Mouse (Mus musculus): ENCODE data around the gene Spata17.

Gene Spata17

DNA sequence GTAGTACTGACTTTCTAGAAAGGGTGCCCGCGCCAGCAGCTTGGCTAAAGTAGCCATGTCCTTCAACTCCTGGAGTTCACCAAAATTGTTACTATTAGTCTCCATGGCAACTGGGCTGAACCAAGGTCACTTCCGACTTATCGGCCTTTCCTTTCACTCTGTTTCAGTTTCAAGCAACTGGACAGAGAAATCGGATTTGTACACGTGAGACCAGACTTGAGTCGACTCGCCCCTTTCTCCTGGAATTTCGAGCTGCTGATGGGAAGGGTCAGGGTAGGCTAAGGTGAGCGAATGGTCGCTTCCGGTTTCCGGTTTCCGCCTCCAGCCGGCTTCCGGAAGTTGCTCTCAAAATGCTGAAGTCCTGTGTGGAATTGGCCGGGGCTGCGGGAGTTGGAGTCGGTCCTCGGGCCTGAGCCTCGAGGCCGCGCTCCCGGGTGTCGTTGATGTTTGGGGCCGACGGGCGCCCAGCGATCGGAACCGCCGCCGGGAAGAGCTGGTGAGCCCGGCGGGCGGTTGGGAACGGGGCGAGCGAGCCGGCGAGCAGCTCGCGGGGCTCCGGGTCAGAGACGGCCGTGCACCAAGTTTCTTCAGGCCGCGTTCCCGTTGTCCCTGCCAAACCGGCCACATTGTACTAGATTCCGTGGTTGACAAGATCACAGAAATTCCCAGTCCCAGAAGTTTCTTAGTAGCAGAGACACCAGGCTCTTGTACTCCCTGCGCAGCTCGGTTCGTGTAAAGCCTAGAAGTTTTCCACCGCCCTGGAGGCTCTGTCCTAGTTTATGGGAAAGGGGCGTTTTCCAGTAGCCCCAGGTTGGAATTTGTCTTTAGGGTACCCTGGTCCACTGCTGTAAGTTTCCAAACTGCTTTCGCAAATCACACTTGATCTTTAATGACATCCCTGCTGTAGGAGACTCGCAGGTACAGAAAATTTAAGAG lies at the start of gene Spata17, which contains the start of gene Gpatch2:
Gene Spata17 (minus strand): TSS at position 285 of the 936 bp plus-strand sequence.
Gene Gpatch2 (plus strand): TSS at position 328 of the 936 bp plus-strand sequence.
- peak; percentile 63 to 84 for DNase-seq (ENCODE audit: low spot score in 2 of 2)

DNA sequence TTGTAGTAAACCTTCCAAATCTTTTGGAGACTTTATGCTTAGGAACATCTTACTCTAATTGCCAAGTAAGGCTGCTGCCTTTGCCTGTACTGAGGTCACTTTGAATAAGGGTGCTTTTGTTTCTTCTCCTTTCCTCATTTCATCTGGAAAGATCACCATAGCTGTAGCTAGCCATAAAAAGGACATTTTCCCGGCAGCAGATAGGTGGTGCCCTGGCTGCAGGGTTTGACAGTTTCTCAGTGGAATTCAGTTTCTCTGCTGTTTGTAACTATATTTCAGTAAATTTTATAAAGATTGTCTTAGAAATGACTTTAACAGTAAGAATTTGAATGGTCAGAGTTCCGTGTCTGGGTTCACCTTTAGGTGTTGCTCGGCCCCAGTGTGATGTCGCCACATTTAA lies 43.5 kb upstream of the Spata17 start:
- no peak for DNase-seq (ENCODE audit: low spot score in 2 of 2)

DNA sequence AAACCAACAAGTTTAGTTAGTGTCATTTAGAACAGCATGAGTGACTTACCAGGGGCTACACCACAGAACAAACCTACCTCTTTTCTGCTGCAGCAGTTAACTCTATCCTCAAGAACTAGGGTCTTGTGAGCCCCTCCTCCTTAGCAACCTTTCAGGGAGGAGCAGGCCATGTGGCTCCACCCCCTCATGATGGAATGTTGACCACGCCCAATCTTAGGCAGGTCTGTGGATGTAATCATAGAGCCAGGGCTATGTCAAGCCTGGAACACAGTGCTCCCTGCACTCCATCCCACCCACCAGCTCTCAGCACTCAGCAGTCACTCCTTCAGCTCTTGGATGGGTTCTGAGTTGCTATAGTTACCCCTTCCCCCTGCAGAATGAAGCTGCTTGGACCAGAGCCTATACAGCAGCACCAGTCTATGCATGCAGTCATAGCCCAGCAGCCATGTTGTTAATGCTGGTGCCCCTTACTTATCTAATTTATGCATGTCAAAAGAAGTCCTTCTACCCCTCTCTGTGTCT lies 35.5 kb upstream of the Spata17 start:
- DNase-seq (ENCODE audit: low spot score in 2 of 2): no peak

DNA sequence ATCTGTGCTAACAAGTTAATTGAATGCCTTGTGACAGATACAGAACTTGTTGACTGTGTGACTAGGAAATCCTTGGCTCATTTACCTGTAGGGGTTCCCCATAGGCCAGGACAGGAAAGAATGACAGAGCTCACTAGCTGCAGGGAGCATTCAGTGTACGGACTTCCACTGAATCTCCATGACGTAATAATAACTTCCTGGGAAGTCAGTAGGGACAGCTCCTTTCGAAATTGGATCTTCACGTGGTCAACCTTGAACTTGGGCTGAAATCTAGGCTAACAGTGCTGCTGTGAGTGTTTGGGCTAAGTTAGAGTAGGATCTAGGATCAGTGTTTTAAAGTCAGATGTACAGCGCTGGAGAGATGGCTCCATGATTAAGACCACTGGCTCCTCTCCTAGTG lies 29.5 kb upstream of the Spata17 start:
- no peak for DNase-seq (ENCODE audit: low spot score in 2 of 2)

DNA sequence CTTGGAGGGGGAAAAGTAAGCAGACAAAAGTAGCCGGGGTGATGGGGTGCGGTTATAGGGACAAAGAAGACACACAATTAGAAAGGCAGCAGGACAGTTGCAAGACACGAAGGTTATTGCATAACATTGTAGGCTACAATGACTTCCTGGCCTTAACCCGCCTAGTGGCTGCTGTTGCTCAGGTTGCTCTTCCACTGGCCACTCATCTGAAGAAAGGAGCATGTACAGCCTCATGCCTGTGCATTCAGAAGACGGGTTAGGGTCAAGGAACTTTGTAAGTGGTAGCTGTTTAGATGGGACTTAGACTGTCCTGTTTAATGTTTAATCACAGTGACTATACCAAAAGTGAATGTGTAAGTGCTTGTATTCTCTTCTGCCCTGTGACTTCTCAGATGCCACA lies 26.1 kb upstream of the Spata17 start:
- DNase-seq (ENCODE audit: low spot score in 2 of 2): no peak

DNA sequence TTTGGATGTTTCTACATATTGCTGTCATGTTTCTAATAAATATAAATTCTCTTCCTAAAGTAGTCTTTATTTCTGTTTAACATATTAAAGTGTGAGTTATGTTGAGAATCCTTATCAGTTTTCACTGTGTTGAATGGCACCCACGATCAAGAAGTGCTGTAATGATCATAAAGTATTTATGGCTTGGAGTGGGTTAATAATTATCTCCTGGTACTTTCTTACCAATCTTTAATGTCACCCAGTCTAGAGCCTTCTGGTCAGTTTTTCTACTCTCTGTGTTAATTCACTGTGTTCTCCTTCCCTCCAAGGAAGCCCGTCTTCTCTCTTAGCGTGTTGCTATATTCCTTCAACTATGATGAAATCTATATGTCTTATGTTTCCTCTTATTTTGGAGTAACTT lies 25.0 kb upstream of the Spata17 start:
- DNase-seq (ENCODE audit: low spot score in 2 of 2): no peak

DNA sequence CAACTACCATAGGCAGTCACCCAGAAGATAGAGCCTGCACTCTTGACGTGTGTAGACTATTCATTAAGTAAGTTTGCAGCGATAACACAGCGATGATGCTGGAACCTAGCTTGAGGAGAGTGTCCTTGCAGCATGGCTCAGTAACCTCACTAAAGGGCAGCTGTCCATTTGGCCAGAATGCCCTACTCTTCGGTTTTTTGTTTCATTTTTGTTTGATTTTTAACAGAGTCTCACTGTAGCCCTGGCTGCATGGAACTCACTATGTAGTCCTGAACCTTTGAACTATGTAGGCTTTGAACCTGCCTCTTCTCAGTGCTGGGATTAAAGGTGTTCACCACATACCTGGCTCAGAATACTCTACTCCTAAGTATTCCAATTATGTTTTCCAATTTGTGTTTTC lies 22.8 kb upstream of the Spata17 start:
- no peak for DNase-seq (ENCODE audit: low spot score in 2 of 2)

DNA sequence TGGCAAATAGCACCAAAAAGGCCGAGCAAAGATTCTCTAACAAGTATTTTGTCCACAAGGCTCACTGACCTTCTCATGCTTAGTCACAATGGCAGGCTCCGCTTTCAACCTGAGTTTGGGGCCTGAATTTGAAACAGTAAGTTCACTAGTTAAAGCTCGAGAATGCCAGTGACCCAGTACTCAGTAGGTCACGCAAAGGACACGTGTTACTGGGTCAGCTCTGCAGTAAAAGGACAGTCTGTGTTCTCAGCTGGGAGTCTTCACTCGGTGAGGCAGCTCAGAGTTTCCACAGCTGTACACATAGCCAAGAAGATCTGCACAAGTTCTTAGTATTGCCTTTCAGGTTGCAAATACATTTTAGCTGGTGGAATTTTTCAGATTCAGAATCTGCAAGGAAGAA lies 21.0 kb upstream of the Spata17 start:
- DNase-seq (ENCODE audit: low spot score in 2 of 2): no peak

DNA sequence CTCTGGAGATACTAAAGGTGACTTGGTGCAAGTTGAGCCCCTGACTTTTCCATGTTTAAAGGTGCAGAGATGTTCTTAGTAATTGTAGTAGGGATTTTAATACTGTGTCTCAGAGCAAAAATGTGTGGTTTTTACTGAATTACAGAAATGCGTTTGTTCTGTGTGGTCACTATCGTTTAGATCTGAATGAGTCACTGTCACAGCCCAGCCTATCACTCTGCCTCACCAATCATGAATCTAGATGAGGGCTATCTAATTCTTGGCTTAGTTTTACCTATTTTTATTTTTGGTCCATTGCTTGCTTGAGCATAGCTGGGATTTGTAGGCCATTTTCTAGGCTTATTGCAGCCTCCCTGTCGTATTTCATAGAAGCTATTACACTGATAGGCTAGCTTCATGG lies 19.9 kb upstream of the Spata17 start:
- DNase-seq (ENCODE audit: low spot score in 2 of 2): no peak

DNA sequence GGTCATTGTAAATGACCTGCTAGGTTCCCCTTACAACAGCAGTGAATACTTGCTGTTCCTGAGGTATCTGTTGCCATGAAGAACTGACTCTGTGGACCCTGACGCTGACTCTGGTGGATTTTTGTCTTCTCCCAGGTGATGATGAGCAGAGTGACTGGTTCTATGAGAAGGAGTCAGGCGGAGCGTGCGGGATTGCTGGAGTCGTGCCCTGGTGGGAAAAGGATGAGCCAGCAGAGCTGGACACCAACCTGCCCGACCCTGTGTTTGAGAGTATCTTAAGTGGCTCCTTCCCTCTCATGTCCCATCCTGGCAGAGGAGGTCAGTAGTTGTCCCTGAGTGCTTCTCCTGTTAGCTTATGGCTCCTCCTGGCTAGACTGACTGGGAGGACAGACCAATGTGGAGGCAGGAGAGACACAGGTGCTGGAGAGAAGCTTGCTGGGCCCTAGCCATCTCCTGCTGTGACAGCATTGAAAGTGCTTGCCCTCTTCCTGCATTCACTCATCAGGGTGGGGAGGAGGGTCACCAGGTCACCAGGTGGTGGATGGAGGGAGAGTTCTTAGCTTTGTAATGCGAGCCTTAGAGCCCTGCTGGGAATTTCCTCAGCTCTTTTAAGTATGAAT lies 17.8 kb upstream of the Spata17 start:
- DNase-seq (ENCODE audit: low spot score in 2 of 2): no peak

DNA sequence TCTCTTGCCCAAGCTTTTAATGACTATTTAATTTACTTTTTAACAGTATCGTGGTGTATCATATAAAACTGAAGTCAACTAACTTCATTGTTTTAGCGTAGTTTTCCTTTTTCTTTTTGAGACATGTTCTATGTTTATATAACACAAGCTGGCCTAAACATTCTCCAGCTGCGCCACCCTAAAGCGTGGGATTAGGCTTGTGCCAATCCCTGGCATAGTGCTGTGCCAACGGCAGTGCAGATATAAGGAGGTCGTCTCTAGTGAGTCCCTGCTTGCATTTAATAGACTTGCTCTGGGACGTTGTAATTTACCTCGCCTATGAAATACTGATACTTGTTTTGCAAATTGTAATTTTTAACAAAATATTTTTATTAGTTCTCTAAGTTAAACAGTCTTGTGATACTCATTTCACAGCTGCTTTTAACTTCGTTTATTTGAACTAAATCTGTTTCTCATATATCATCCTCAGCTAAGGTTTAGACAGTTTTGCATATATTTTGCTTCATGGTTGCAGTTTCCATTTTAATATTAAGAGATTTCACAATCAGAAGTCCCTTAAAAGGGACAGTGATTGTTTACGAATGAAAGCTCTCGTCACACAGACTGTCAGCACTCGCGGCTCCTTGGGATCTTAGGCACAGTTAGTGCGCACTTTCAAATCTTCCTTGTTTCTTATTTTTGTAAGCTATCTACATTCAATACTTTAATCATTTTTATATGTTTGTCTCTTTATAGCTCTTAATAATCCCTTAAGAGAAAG lies 17.1 kb upstream of the Spata17 start:
- DNase-seq (ENCODE audit: low spot score in 2 of 2): no peak

DNA sequence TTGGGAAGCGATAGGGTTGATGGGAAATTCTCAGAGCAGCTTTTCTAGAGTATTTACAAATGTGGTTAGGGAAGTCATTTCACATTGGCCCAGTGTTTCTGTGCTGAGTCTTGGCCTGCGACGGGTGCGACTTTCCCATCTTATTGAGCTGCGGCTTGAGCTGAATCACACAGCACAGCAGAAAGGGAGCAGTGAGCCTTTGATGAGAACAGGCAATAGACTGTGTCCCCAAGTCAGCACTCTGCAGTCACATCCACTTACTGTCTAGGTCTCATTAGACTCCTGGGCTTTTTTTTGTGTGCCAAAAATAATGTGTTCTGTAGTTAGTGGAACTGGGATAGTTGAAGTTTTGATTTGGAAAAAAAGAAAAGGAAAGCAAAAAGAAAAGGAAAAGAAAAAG lies 15.0 kb upstream of the Spata17 start:
- no peak for DNase-seq (ENCODE audit: low spot score in 2 of 2)

DNA sequence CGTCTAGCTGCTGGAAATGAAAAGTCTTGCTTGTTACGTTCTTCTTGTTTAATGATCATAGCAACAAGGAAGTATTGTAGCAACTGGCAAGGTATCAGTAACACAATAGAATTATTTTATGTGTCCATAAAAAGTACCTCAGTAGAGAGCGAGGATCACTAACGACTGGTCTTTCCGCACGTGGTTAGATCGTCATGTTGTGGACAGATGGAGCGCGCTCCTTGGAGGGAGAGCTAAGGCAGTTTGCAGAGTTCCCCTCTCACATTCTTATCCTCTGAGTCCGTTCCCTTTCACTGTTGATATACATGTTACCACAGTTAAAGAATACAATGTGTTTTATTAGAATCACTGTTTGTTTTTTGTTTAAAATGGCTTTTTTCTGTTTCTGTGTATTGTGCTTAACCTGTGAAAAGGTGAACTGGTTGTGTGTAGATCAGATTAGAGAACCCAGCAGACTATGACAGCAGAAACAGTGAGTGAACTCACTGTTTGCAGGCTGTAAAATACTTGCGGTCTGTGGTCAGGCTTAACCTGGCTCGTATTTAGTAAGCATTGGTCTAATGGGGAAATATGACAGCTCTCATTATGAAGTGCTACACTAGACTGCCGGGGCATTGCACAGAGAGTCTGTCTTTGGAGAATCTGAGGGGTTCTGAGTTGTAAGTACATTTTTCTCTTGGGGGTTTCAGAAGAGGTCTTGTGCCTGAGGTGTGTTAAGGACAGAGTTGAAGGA lies 13.3 kb upstream of the Spata17 start:
- DNase-seq (ENCODE audit: low spot score in 2 of 2): no peak

DNA sequence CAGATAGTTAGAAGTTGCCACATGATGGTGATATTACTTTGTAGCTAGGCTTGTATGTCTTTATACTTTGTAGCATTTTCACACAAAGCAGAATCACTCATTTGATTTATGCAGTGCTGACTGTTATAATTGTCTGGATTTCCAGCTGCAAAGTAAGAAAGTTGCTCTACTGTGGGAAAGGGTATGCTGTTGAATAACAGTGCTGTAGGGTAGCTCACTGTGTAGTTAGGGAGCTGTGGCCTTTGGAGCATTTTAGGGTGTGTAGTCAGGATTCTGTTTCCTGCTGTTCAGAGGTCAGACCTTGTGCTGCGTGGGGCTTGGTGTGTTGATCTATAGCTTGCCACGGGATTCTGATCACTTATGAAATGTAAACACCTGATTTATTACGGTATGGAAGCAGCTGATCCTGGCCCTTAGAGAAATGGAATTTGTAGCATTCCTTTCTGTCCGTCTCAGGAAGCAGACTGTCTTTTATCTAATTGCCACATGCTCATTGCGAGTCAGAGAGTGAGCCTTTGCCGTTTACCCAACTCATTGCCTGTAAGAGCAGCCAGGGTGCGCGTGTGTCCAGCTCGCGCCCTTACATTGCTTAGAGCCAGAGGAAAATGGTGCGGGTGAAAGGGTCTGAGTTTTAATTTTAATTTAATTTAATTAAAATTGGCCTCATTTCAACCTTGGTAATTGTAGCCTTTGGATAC lies 11.2 kb upstream of the Spata17 start:
- no peak for DNase-seq (ENCODE audit: low spot score in 2 of 2)

DNA sequence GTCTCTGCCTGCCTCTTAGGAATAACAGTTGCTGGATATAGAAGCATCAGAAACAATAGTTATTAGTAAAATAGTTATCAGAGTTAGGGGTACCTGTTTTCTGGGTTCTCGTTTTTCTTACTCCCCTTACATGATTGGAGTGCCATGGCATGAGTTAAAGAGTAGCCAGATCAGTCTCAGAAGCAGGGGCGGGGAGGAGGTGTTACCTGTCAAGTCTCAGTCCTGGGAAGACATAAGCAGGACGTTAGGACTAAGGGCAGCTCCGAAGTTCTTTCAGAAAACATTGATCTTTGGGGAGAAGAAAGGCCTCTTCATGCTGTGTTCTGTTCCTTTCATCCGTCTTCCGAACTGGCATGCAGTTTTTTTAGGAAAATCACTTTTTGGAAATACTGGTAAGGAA lies 5.5 kb upstream of the Spata17 start:
- no peak for DNase-seq (ENCODE audit: low spot score in 2 of 2)

DNA sequence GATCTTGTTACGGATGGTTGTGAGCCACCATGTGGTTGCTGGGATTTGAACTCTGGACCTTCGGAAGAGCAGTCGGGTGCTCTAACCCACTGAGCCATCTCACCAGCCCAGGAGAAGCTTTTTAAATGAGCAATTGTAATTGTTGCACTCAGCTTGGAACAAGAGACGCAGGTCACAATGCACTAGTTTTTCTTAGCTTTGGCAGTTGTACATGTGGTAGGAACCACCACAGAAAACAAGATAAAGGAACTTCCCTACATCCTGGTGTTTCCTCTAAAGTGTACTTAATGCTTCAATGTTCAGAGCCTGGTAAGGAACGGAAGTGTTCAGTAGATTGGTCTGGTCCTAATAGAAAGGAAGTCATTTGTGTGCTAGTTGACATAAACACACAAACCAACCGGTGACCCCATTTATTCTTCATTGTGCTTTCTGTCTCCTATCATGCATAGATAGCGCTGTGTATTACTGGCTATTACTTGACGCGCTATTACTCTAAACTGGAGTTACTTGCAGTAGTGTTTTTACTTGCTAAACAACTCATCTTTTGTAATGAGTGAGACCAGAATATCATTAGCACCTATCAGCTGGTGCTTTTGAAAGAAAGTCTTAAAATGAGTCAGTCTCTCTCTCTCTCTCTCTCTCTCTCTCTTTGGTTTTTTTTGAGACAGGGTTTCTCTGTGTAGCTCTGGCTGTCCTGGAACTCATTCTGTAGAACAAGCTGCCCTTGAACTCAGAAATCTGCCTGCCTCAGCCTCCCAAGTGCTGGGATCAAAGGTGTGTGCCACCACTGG lies 1.6 kb upstream of the Spata17 start:
- no peak for DNase-seq (ENCODE audit: low spot score in 2 of 2)

DNA sequence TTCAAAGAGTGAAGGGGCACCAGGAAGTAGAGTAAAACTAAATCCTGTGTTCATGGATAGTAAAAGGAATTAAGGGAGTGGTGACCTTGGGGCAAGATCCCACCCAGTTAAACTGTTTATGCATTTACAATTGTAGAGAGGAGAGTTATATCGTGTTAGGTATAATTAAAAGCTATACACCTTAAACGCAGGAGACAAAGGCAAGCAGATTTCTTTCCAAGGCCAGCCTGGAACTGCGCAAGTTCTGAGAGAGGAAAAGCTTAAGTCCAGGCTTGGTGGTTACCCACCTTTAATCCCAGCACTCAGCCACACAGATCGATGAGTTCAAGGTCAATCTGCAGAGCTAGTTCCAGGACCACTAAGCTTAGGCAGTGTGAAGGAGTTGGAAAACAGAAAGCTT lies 4.5 kb downstream of the Spata17 start:
- no peak for DNase-seq (ENCODE audit: low spot score in 2 of 2)

DNA sequence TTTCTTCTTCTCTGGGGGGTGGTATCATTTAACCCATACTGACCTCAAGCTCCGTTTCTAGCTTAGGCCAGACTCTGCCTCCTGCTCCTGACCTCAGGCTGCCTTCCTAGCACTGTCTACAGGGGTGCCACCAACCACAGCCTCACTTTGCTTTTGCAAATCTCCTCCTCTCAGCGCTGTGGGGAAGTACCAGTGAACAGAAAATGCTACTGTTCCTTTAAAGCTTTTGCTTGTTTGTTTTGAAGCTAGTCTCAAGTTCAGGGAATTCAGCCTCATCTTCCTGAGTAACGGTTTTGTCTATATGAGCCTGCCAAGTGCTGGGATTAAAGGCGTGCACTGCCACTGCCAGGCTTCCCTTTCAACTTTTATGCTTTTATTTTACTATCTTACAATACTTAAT lies 5.8 kb downstream of the Spata17 start:
- no peak for DNase-seq (ENCODE audit: low spot score in 2 of 2)

DNA sequence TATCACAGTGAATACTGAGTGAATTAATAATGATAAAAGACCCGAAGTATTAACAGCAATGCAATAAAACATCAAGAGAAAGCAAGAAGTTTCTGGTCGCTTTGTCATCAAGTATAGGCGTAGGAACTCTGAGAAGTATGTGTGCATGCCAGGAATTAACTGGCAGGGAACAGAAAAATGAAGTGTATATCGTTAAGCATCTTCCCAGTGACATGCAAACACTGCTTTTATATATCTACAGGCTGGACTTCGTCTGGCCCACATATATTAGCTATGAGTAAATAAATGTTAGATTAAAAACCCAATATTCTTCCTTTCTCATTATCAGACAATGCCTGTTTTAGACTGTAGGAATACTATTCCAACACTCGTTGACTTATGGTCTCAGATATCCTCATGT lies 9.8 kb downstream of the Spata17 start:
- no peak for DNase-seq (ENCODE audit: low spot score in 2 of 2)

DNA sequence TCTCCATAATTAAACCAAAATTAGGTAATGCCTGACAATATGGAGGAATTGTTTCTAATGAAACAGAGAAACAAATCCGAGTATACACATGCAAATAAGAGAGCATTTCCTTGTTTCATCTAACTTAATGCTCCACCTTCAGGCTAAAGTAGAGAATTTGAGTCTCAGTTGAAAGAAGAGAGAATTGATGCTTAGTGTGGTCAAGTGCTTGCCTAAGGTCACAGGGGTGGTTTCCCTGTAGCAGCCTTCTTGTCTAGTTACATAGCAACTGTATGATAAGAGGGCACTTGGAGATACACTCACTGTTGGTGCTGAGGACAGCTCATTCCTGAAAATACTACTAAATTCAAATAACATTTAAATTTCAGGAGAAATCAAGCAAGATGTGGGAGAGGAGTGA lies 36.7 kb downstream of the Spata17 start:
- DNase-seq (ENCODE audit: low spot score in 2 of 2): no peak

Data from spleen, postnatal 4 days (tissue).